Mouse (Mus musculus): ENCODE data around the gene Zfp637. TPM values are rescaled to one million over a fixed set of nuclear protein-coding genes. Genes with fewer than 3 reads are reported as not detected.

The Zfp637 gene
- polyA plus RNA-seq, 1 experiment from 2014 or later = 141 TPM

- H3K36me3 ChIP-seq (ENCODE audit: control insufficient read depth, insufficient read depth, low read length) = no peaks in the 10 kb centered on the region
- WGBS = 79% methylated on average over 3 of the region's 3 CpGs
- no peak for ATAC-seq (ENCODE audit: insufficient number of reproducible peaks, insufficient read depth, low FRiP score, low read depth)
Observed at GRCm38 (mm10) chr6:117874621-117875281, 33.8 kb downstream of the Zfp637 start.

GRCm38 (mm10) chr6:117878700-117879407 lies 37.9 kb downstream of the Zfp637 start:
- H3K4me2 ChIP-seq (replicated peaks; ENCODE audit: low read depth, low read length) = peak overlapping the region; percentile 46
- 0 out of 2 replicates have a peak, but pooled peaks cover 7% of the 10 kb centered on the region for H3K4me1 ChIP-seq (ENCODE audit: control insufficient read depth, insufficient read depth, low read length)
- H3K9me3 ChIP-seq (ENCODE audit: control insufficient read depth, low read depth, low read length) = no peaks in the 10 kb centered on the region
- no peaks in the 10 kb centered on the region for H3K27me3 ChIP-seq (ENCODE audit: control insufficient read depth, insufficient read depth, low read length)
- H3K36me3 ChIP-seq (ENCODE audit: control insufficient read depth, insufficient read depth, low read length) = no peaks in the 10 kb centered on the region
- H3K27ac ChIP-seq (ENCODE audit: low read length) = peak overlapping the region; percentile 98
- peak; percentile 86 for ATAC-seq (ENCODE audit: insufficient number of reproducible peaks, insufficient read depth, low FRiP score, low read depth)
- peak overlapping the region; percentile 43 for H3K4me3 ChIP-seq (ENCODE audit: low read depth, low read length)
- peak overlapping the region; percentile 49 for H3K9ac ChIP-seq (replicated peaks; ENCODE audit: low read depth, low read length)
- 12% methylated on average over 26 of the region's 26 CpGs for WGBS

More at GRCm38 (mm10) chr6:117874621-117875281, 33.8 kb downstream of the Zfp637 start:
- Histone ChIP-seq H3K4me2 (replicated peaks; ENCODE audit: low read depth, low read length) (no peak overlapping the region), H3K9me3 (ENCODE audit: control insufficient read depth, low read depth, low read length) (no peaks in the 10 kb centered on the region), H3K9ac (replicated peaks; ENCODE audit: low read depth, low read length) (no peak overlapping the region), H3K27ac (ENCODE audit: low read length) (no peak overlapping the region), H3K4me3 (ENCODE audit: low read depth, low read length) (no peak overlapping the region), H3K4me1 (ENCODE audit: control insufficient read depth, insufficient read depth, low read length) (no peaks in the 10 kb centered on the region), H3K27me3 (ENCODE audit: control insufficient read depth, insufficient read depth, low read length) (no peaks in the 10 kb centered on the region)

GRCm38 (mm10) chr6:117879408-117880115 lies 38.6 kb downstream of the Zfp637 start:
- Histone ChIP-seq H3K4me3 (ENCODE audit: low read depth, low read length) (peak overlapping the region; percentile 43), H3K4me1 (ENCODE audit: control insufficient read depth, insufficient read depth, low read length) (0 out of 2 replicates have a peak, but pooled peaks cover 7% of the 10 kb centered on the region), H3K27ac (ENCODE audit: low read length) (peak overlapping the region; percentile 98), H3K36me3 (ENCODE audit: control insufficient read depth, insufficient read depth, low read length) (no peaks in the 10 kb centered on the region), H3K4me2 (replicated peaks; ENCODE audit: low read depth, low read length) (peak overlapping the region; percentile 46), H3K27me3 (ENCODE audit: control insufficient read depth, insufficient read depth, low read length) (no peaks in the 10 kb centered on the region), H3K9me3 (ENCODE audit: control insufficient read depth, low read depth, low read length) (no peaks in the 10 kb centered on the region), H3K9ac (replicated peaks; ENCODE audit: low read depth, low read length) (peak overlapping the region; percentile 49)
- peak; percentile 95 for ATAC-seq (ENCODE audit: insufficient number of reproducible peaks, insufficient read depth, low FRiP score, low read depth)
- under 1% methylated on average over 67 of the region's 67 CpGs for WGBS

- Histone ChIP-seq H3K4me1 (ENCODE audit: control insufficient read depth, insufficient read depth, low read length) (0 out of 2 replicates have a peak, but pooled peaks cover 7% of the 10 kb centered on the region), H3K9ac (replicated peaks; ENCODE audit: low read depth, low read length) (peak overlapping the region; percentile 49), H3K27ac (ENCODE audit: low read length) (peak overlapping the region; percentile 98), H3K4me2 (replicated peaks; ENCODE audit: low read depth, low read length) (peak overlapping the region; percentile 46), H3K36me3 (ENCODE audit: control insufficient read depth, insufficient read depth, low read length) (no peaks in the 10 kb centered on the region), H3K4me3 (ENCODE audit: low read depth, low read length) (peak overlapping the region; percentile 43), H3K27me3 (ENCODE audit: control insufficient read depth, insufficient read depth, low read length) (no peaks in the 10 kb centered on the region), H3K9me3 (ENCODE audit: control insufficient read depth, low read depth, low read length) (no peaks in the 10 kb centered on the region)
- WGBS = 27% methylated on average over 3 of the region's 3 CpGs
- no peak for ATAC-seq (ENCODE audit: insufficient number of reproducible peaks, insufficient read depth, low FRiP score, low read depth)
Observed at GRCm38 (mm10) chr6:117880394-117880838, 39.4 kb downstream of the Zfp637 start.

- H3K4me3 ChIP-seq (ENCODE audit: low read depth, low read length) = no peak overlapping the region
- no peaks in the 10 kb centered on the region for H3K9me3 ChIP-seq (ENCODE audit: control insufficient read depth, low read depth, low read length)
- no peaks in the 10 kb centered on the region for H3K27me3 ChIP-seq (ENCODE audit: control insufficient read depth, insufficient read depth, low read length)
- WGBS = 79% methylated on average over 7 of the region's 7 CpGs
- H3K4me2 ChIP-seq (replicated peaks; ENCODE audit: low read depth, low read length) = no peak overlapping the region
- no peak for ATAC-seq (ENCODE audit: insufficient number of reproducible peaks, insufficient read depth, low FRiP score, low read depth)
- H3K9ac ChIP-seq (replicated peaks; ENCODE audit: low read depth, low read length) = no peak overlapping the region
- 0 out of 2 replicates have a peak, but pooled peaks cover 7% of the 10 kb centered on the region for H3K4me1 ChIP-seq (ENCODE audit: control insufficient read depth, insufficient read depth, low read length)
- H3K36me3 ChIP-seq (ENCODE audit: control insufficient read depth, insufficient read depth, low read length) = no peaks in the 10 kb centered on the region
- H3K27ac ChIP-seq (ENCODE audit: low read length) = no peak overlapping the region
Observed at GRCm38 (mm10) chr6:117881229-117881628, 40.2 kb downstream of the Zfp637 start.

- no peak overlapping the region for H3K4me3 ChIP-seq (ENCODE audit: low read depth, low read length)
- no peaks in the 10 kb centered on the region for H3K36me3 ChIP-seq (ENCODE audit: control insufficient read depth, insufficient read depth, low read length)
- 0 out of 2 replicates have a peak, but pooled peaks cover 7% of the 10 kb centered on the region for H3K4me1 ChIP-seq (ENCODE audit: control insufficient read depth, insufficient read depth, low read length)
- H3K27me3 ChIP-seq (ENCODE audit: control insufficient read depth, insufficient read depth, low read length) = no peaks in the 10 kb centered on the region
- no peak overlapping the region for H3K4me2 ChIP-seq (replicated peaks; ENCODE audit: low read depth, low read length)
- WGBS = 70% methylated on average over 7 of the region's 7 CpGs
- H3K9ac ChIP-seq (replicated peaks; ENCODE audit: low read depth, low read length) = no peak overlapping the region
- no peak for ATAC-seq (ENCODE audit: insufficient number of reproducible peaks, insufficient read depth, low FRiP score, low read depth)
- no peak overlapping the region for H3K27ac ChIP-seq (ENCODE audit: low read length)
- H3K9me3 ChIP-seq (ENCODE audit: control insufficient read depth, low read depth, low read length) = no peaks in the 10 kb centered on the region
Observed at GRCm38 (mm10) chr6:117881997-117882396, 41.0 kb downstream of the Zfp637 start.

- H3K36me3 ChIP-seq (ENCODE audit: control insufficient read depth, insufficient read depth, low read length) = no peaks in the 10 kb centered on the region
- H3K27ac ChIP-seq (ENCODE audit: low read length) = no peak overlapping the region
- H3K4me3 ChIP-seq (ENCODE audit: low read depth, low read length) = no peak overlapping the region
- ATAC-seq (ENCODE audit: insufficient number of reproducible peaks, insufficient read depth, low FRiP score, low read depth) = no peak
- H3K9me3 ChIP-seq (ENCODE audit: control insufficient read depth, low read depth, low read length) = no peaks in the 10 kb centered on the region
- 0 out of 2 replicates have a peak, but pooled peaks cover 1% of the 10 kb centered on the region for H3K4me1 ChIP-seq (ENCODE audit: control insufficient read depth, insufficient read depth, low read length)
- no peaks in the 10 kb centered on the region for H3K27me3 ChIP-seq (ENCODE audit: control insufficient read depth, insufficient read depth, low read length)
- WGBS = 80% methylated on average over 2 of the region's 2 CpGs
- H3K4me2 ChIP-seq (replicated peaks; ENCODE audit: low read depth, low read length) = no peak overlapping the region
- no peak overlapping the region for H3K9ac ChIP-seq (replicated peaks; ENCODE audit: low read depth, low read length)
Observed at GRCm38 (mm10) chr6:117885943-117886342, 45.0 kb downstream of the Zfp637 start.

- ATAC-seq (ENCODE audit: insufficient number of reproducible peaks, insufficient read depth, low FRiP score, low read depth) = no peak
- no peaks in the 10 kb centered on the region for H3K9me3 ChIP-seq (ENCODE audit: control insufficient read depth, low read depth, low read length)
- no peak overlapping the region for H3K4me2 ChIP-seq (replicated peaks; ENCODE audit: low read depth, low read length)
- no peak overlapping the region for H3K9ac ChIP-seq (replicated peaks; ENCODE audit: low read depth, low read length)
- H3K36me3 ChIP-seq (ENCODE audit: control insufficient read depth, insufficient read depth, low read length) = no peaks in the 10 kb centered on the region
- no peak overlapping the region for H3K4me3 ChIP-seq (ENCODE audit: low read depth, low read length)
- no peaks in the 10 kb centered on the region for H3K27me3 ChIP-seq (ENCODE audit: control insufficient read depth, insufficient read depth, low read length)
- H3K27ac ChIP-seq (ENCODE audit: low read length) = no peak overlapping the region
- 33% methylated on average over 1 of the region's 1 CpGs for WGBS
- no peaks in the 10 kb centered on the region for H3K4me1 ChIP-seq (ENCODE audit: control insufficient read depth, insufficient read depth, low read length)
Observed at GRCm38 (mm10) chr6:117888032-117888431, 47.1 kb downstream of the Zfp637 start.
